Mouse (Mus musculus) kidney, embryonic 15.5 days (tissue): ENCODE results near the gene Cdc14a. TPM values are rescaled to one million over a fixed set of nuclear protein-coding genes. Genes with fewer than 3 reads are reported as not detected.

Source experiments
- ATAC-seq: fragments of 200-750 bp; cut with Nextera tagmentation; replicated peaks from 2 replicates; pipeline ENCODE4 v1.8.0; 2017; ENCODE audit warnings: moderate TSS enrichment; ENCODE audit not compliant: low FRiP score
- H3K27ac ChIP-seq: fragments of 300-500 bp; sonication (generic); 2 replicates; pipeline ENCODE4 v1.5.1; 2015; ENCODE audit warnings: mild to moderate bottlenecking, inconsistent platforms
- H3K27me3 ChIP-seq: fragments of 300-500 bp; sonication (generic); 2 replicates; pipeline ENCODE4 v1.6.1; 2015; ENCODE audit warnings: inconsistent platforms
- H3K36me3 ChIP-seq: fragments of 300-500 bp; sonication (generic); 2 replicates; pipeline ENCODE4 v1.6.1; 2015; ENCODE audit warnings: inconsistent platforms
- H3K4me1 ChIP-seq: fragments of 300-500 bp; sonication (generic); 2 replicates; pipeline ENCODE4 v1.6.1; 2015; ENCODE audit warnings: inconsistent platforms
- H3K4me2 ChIP-seq: fragments of 300-500 bp; sonication (generic); 2 replicates; pipeline ENCODE4 v1.6.1; 2015; ENCODE audit warnings: moderate library complexity, mild to moderate bottlenecking, inconsistent platforms
- H3K4me3 ChIP-seq: fragments of 300-500 bp; sonication (generic); replicated peaks from 2 replicates; pipeline ENCODE4 v1.5.1; 2015; ENCODE audit warnings: mild to moderate bottlenecking, inconsistent platforms
- H3K9ac ChIP-seq: fragments of 300-500 bp; sonication (generic); 2 replicates; pipeline ENCODE4 v1.6.1; 2015; ENCODE audit warnings: mild to moderate bottlenecking, inconsistent platforms
- H3K9me3 ChIP-seq: fragments of 300-500 bp; sonication (generic); replicated peaks from 2 replicates; pipeline ENCODE4 v1.6.1; 2016; ENCODE audit warnings: inconsistent platforms
- WGBS: fragments of 180-500 bp; shearing (Covaris S2); methylation state at CpG from one replicate; pipeline ENCODE4 v1.1.7; 2015; ENCODE audit warnings: mixed read lengths; 5-methylcytosine and 5-hydroxymethylcytosine counted together
- polyA plus RNA-seq: library from polyadenylated mRNA; unstranded; fragments of >200 nt; fragmentation: Nextera tagmentation; extraction: Ambion mirVana; gene quantifications from 2 replicates; pipeline ENCODE4 v1.2.1, GENCODE M21; 2015

Cdc14a gene
- polyA plus RNA-seq, 1 experiment from 2014 or later, result 14.7 TPM

DNA sequence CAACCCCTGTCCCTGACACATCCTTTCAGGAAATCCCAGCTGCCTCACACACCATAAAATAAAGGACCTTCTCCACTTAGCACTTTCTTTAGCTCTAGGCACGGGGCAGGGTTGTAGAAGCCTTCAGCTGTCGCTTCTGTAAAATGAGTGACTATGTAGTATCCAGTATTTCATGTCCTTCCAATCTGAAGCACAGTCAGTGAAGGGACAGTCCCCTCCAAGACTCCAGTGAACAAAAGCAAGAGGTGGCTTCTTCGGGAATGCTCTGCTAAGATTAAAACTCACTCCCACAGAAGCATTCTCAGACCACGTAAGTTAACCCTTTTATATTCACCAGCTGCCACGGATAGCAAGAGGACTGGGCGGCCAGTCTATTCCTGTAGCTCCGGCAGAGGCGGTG lies 14.3 kb downstream of the Cdc14a start:
- Histone ChIP-seq H3K27ac (no peak overlapping the region), H3K4me2 (0 out of 2 replicates have a peak overlapping the region, but pooled peaks have one; percentile 12), H3K9ac (no peak overlapping the region), H3K4me3 (no peak overlapping the region), H3K27me3 (no peaks in the 10 kb centered on the region), H3K4me1 (peaks cover 54% of the 10 kb centered on the region), H3K36me3 (peaks cover 6% of the 10 kb centered on the region), H3K9me3 (no peaks in the 10 kb centered on the region)
- 38% methylated on average over 8 of the region's 8 CpGs for WGBS
- ATAC-seq, result no peak

DNA sequence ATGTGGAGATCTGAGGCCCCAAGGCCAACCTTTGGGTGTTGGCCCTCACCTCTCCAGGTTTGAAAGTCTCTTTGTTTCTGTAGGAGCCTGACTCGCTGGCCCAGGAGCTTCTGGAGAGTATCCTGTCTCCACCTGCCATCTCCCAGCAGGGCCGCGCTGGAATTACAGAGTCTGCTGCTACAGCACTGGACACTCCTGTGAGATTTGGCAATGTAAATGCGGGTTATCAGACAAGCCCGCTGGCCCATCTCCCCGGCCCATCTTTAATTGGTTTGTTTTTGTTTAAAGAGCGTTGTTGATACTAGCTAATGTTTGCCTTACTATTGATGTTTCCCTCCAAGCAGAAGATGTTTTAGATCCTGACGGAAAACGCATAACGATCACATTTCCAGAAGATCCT lies 15.0 kb downstream of the Cdc14a start:
- Histone ChIP-seq H3K4me3 (no peak overlapping the region), H3K36me3 (peaks cover 5% of the 10 kb centered on the region; the same call in 1 of the 2 replicates), H3K4me1 (peaks cover 54% of the 10 kb centered on the region), H3K27ac (no peak overlapping the region), H3K9ac (no peak overlapping the region), H3K9me3 (no peaks in the 10 kb centered on the region), H3K4me2 (no peak overlapping the region), H3K27me3 (no peaks in the 10 kb centered on the region)
- WGBS, result 83% methylated on average over 10 of the region's 10 CpGs
- no peak for ATAC-seq

DNA sequence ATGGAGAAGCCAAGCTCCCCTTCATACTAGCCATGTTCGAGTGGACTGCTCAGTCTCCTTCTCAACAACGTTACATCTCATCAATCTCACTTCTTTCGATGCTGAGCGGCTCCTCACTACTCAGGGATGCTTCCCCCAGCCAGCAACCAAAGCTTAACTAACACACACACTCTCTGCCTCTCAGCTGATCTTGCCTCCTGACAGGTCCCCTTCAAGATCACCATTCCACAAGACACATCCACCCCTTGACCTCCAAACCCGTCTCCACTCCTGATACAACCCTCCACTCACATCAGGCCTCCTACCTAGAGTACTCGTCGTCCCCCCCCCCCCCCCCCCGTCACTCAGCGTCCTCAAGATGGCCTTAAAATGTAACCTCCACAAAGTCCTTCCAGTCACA lies 18.3 kb downstream of the Cdc14a start:
- Histone ChIP-seq H3K27ac (peak overlapping the region; percentile 41; the same call in 1 of the 2 replicates), H3K4me1 (peaks cover 50% of the 10 kb centered on the region), H3K36me3 (peaks cover 9% of the 10 kb centered on the region; the same call in 1 of the 2 replicates), H3K27me3 (no peaks in the 10 kb centered on the region), H3K9ac (no peak overlapping the region), H3K9me3 (no peaks in the 10 kb centered on the region), H3K4me3 (no peak overlapping the region), H3K4me2 (no peak overlapping the region)
- 66% methylated on average over 9 of the region's 9 CpGs for WGBS
- ATAC-seq, result peak; percentile 30

DNA sequence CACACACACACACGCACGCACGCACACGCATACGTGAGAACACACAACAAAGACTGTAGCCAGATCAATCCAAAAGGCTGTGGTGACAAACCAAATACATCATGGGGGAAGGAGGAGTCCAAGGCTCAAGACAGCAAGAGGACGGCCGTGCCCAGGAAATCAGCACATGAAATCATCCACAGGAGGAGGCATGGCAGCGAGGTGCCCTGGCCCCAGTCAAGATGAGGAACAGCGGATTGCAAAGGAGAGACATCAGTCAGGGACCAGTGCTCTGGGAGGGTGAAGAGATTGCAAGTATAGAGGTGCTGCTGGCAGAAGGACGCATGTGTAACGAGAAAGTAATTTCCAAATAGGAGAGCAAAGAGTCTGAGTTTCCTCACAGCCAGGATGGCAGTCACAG lies 22.4 kb downstream of the Cdc14a start:
- Histone ChIP-seq H3K9me3 (no peaks in the 10 kb centered on the region), H3K27me3 (no peaks in the 10 kb centered on the region), H3K27ac (no peak overlapping the region), H3K4me2 (no peak overlapping the region), H3K36me3 (peaks cover 9% of the 10 kb centered on the region; the same call in 1 of the 2 replicates), H3K4me3 (no peak overlapping the region), H3K9ac (no peak overlapping the region), H3K4me1 (peaks cover 46% of the 10 kb centered on the region)
- 77% methylated on average over 11 of the region's 11 CpGs for WGBS
- ATAC-seq, result no peak

GRCm38 (mm10) chr3:116399349-116400090 lies 24.3 kb downstream of the Cdc14a start:
- WGBS, result 62% methylated on average over 22 of the region's 22 CpGs
- 0 out of 2 replicates have a peak, but pooled peaks have one; percentile 34 for ATAC-seq
- H3K9me3 ChIP-seq, result no peaks in the 10 kb centered on the region

DNA sequence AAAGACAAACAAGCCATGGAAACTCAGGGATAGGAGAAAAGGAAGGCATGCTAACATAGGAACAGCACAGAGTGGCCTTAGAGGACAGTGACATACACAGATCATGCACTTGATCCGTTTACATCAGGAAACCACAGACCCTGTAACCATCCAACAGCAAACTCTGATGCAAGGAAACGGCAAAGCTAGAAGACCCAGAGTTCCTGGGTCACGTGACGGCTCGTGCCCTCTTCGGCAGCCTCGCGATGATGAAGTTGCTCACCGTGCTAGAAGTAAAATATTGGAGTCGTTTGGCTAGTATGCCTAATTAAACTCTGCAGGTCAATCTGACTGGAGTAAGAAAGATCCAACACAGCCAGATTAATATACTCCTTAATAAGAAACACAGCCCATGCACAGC lies 25.3 kb downstream of the Cdc14a start:
- H3K9me3 ChIP-seq, result no peaks in the 10 kb centered on the region
- H3K4me1 ChIP-seq, result peaks cover 37% of the 10 kb centered on the region
- H3K27me3 ChIP-seq, result no peaks in the 10 kb centered on the region
- no peak overlapping the region for H3K27ac ChIP-seq
- 0 out of 2 replicates have a peak, but pooled peaks cover under 1% of the 10 kb centered on the region for H3K36me3 ChIP-seq
- no peak; the same call in 1 of the 2 replicates for ATAC-seq
- 65% methylated on average over 10 of the region's 10 CpGs for WGBS
- no peak overlapping the region for H3K9ac ChIP-seq
- H3K4me3 ChIP-seq, result no peak overlapping the region
- no peak overlapping the region for H3K4me2 ChIP-seq

More at GRCm38 (mm10) chr3:116399349-116400090, 24.3 kb downstream of the Cdc14a start:
- Histone ChIP-seq H3K27ac (0 out of 2 replicates have a peak overlapping the region, but pooled peaks have one; percentile 9), H3K36me3 (peaks cover 9% of the 10 kb centered on the region; the same call in 1 of the 2 replicates), H3K4me2 (no peak overlapping the region), H3K4me1 (peaks cover 37% of the 10 kb centered on the region), H3K4me3 (no peak overlapping the region), H3K9ac (no peak overlapping the region), H3K27me3 (no peaks in the 10 kb centered on the region)

- 65% methylated on average over 7 of the region's 7 CpGs for WGBS
- H3K36me3 ChIP-seq, result 0 out of 2 replicates have a peak, but pooled peaks cover under 1% of the 10 kb centered on the region
Measured at GRCm38 (mm10) chr3:116397976-116398375, 25.9 kb downstream of the Cdc14a start.

GRCm38 (mm10) chr3:116397341-116397740 lies 26.5 kb downstream of the Cdc14a start:
- peaks cover 6% of the 10 kb centered on the region; the same call in 1 of the 2 replicates for H3K36me3 ChIP-seq
- WGBS, result 85% methylated on average over 6 of the region's 6 CpGs
- no peak for ATAC-seq
- no peak overlapping the region for H3K27ac ChIP-seq
- H3K4me1 ChIP-seq, result peaks cover 37% of the 10 kb centered on the region
- H3K4me3 ChIP-seq, result no peak overlapping the region
- no peaks in the 10 kb centered on the region for H3K27me3 ChIP-seq
- H3K9ac ChIP-seq, result no peak overlapping the region
- H3K4me2 ChIP-seq, result no peak overlapping the region
- H3K9me3 ChIP-seq, result no peaks in the 10 kb centered on the region

More at GRCm38 (mm10) chr3:116397976-116398375, 25.9 kb downstream of the Cdc14a start:
- Histone ChIP-seq H3K4me3 (no peak overlapping the region), H3K27me3 (no peaks in the 10 kb centered on the region), H3K4me1 (peaks cover 37% of the 10 kb centered on the region), H3K9ac (no peak overlapping the region), H3K4me2 (no peak overlapping the region), H3K9me3 (no peaks in the 10 kb centered on the region), H3K27ac (no peak overlapping the region)
- no peak for ATAC-seq

- no peaks in the 10 kb centered on the region for H3K9me3 ChIP-seq
- no peak for ATAC-seq
- no peak overlapping the region for H3K4me2 ChIP-seq
- peaks cover 37% of the 10 kb centered on the region for H3K4me1 ChIP-seq
- no peaks in the 10 kb centered on the region for H3K27me3 ChIP-seq
- no peak overlapping the region for H3K4me3 ChIP-seq
- peaks cover 6% of the 10 kb centered on the region; the same call in 1 of the 2 replicates for H3K36me3 ChIP-seq
- H3K27ac ChIP-seq, result no peak overlapping the region
- H3K9ac ChIP-seq, result no peak overlapping the region
- WGBS, result 66% methylated on average over 3 of the region's 3 CpGs
Measured at GRCm38 (mm10) chr3:116396571-116396970, 27.3 kb downstream of the Cdc14a start.

DNA sequence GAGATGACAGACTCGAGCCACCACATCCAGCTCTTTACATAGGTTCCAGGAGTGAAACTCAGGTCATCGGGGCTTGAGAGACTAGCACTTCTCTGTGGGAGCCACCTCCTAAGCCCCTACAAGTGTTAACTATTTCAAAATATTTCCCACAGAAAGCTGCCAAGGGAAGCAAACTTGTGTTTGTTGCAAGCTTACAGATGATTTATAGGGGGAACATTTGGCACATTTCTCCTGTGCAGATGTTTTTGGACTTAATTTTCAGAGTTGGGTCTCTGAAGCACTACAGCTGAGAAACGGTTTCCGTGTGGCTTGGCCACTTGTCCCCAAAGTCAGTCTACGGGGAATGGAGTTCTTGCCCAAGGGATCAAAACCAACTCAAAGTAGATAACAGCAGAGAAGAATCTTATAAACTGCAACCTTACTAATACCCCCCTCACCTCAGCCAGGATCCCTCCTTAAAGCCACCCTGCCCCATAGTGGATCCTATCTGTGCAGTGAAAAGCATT lies 28.9 kb downstream of the Cdc14a start:
- H3K4me3 ChIP-seq, result no peak overlapping the region
- no peak overlapping the region for H3K9ac ChIP-seq
- ATAC-seq, result no peak
- no peaks in the 10 kb centered on the region for H3K27me3 ChIP-seq
- WGBS, result 58% methylated on average over 5 of the region's 5 CpGs
- peaks cover 39% of the 10 kb centered on the region for H3K4me1 ChIP-seq
- H3K27ac ChIP-seq, result no peak overlapping the region
- H3K4me2 ChIP-seq, result no peak overlapping the region
- no peaks in the 10 kb centered on the region for H3K9me3 ChIP-seq
- peaks cover 6% of the 10 kb centered on the region; the same call in 1 of the 2 replicates for H3K36me3 ChIP-seq

DNA sequence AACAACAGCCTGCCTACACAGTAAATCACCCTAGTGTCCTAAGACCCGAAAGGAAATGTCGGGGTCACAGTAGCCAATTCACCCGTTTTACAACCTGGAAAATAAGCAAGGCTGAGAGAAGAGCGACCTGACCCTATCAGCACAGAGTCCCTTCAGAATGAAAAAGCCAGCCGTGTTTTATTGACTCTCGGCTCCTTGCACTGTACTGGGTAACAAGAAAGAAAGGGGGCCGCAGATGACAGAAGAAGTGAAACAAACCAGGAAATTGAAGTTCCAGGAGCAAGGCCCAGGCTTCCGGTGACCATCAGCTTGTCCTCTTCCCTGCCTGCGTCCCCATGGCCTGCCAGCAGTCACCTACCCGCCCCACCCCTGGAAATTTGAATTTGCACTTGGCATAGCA lies 32.4 kb downstream of the Cdc14a start:
- Histone ChIP-seq H3K4me2 (no peak overlapping the region), H3K27me3 (no peaks in the 10 kb centered on the region), H3K4me3 (no peak overlapping the region), H3K9ac (no peak overlapping the region), H3K4me1 (peaks cover 23% of the 10 kb centered on the region), H3K27ac (peak overlapping the region; percentile 74), H3K36me3 (peaks cover 15% of the 10 kb centered on the region), H3K9me3 (no peaks in the 10 kb centered on the region)
- ATAC-seq, result peak; percentile 35
- 13% methylated on average over 10 of the region's 10 CpGs for WGBS
